Mouse (Mus musculus) embryonic fibroblast, embryonic 13.5 days (primary cell): ENCODE measurements around the gene Zfp992. TPM values are rescaled to one million over a fixed set of nuclear protein-coding genes. Genes with fewer than 3 reads are reported as not detected.
"Not testable (repeated sequence)": the region's sequence is repeated elsewhere in the genome, so short reads cannot be mapped to it uniquely, and the experiment has no call there.

Source experiments
- H3K27ac ChIP-seq: 2 replicates; pipeline ENCODE4 v1.5.1; 2012; ENCODE audit warnings: low read length, control low read depth, inconsistent platforms; ENCODE audit not compliant: insufficient read depth
- H3K4me1 ChIP-seq: 2 replicates; pipeline ENCODE4 v1.6.1; 2011; ENCODE audit warnings: low read length; ENCODE audit not compliant: control insufficient read depth, insufficient read depth
- H3K4me3 ChIP-seq: 2 replicates; pipeline ENCODE4 v1.5.1; 2011; ENCODE audit warnings: mild to moderate bottlenecking, control low read depth, low read length; ENCODE audit not compliant: insufficient read depth
- CTCF ChIP-seq: IDR thresholded peaks from 2 replicates; pipeline ENCODE4 v1.5.1; 2011; ENCODE audit warnings: mild to moderate bottlenecking, control low read depth, low read length, moderate library complexity, borderline replicate concordance; ENCODE audit not compliant: insufficient read depth
- POLR2A ChIP-seq: IDR thresholded peaks from 2 replicates; pipeline ENCODE4 v1.6.1; 2011; ENCODE audit warnings: low read depth, mild to moderate bottlenecking, control low read depth, low read length, moderate library complexity
- polyA plus RNA-seq: library from polyadenylated mRNA; stranded (reverse); fragments of >200 nt; gene quantifications from 2 replicates; pipeline ENCODE4 v1.2.4, GENCODE M21; 2011; ENCODE audit warnings: low read depth; ENCODE audit not compliant: missing spikeins, insufficient read length

Gene Zfp992
- polyA plus RNA-seq, 1 experiment, result 8.5 TPM

DNA sequence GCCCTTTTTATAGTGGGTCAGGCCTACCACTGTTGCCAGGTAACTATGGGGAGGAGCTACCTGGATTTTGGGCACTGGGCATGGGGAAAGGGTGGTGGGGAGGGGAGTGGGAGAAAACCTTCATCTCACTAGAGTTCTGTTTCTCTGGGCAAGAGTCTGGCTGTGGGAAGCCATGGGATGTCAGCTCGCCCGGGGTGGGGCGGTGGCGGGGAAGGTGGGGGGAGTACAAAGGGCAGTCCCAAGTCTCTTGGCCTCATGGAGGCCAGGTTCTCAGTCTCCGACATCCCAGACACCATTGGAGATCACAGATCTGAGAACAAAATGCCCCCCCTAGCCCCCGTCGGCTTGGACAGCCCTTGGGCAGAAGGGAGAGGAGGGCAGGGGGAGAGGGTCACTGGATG lies 6.5 kb downstream of the Zfp992 start:
- Histone ChIP-seq H3K4me3 (no peak overlapping the region), H3K27ac (no peak overlapping the region), H3K4me1 (no peaks in the 10 kb centered on the region)
- TF ChIP-seq CTCF (no peak), POLR2A (no peak)

DNA sequence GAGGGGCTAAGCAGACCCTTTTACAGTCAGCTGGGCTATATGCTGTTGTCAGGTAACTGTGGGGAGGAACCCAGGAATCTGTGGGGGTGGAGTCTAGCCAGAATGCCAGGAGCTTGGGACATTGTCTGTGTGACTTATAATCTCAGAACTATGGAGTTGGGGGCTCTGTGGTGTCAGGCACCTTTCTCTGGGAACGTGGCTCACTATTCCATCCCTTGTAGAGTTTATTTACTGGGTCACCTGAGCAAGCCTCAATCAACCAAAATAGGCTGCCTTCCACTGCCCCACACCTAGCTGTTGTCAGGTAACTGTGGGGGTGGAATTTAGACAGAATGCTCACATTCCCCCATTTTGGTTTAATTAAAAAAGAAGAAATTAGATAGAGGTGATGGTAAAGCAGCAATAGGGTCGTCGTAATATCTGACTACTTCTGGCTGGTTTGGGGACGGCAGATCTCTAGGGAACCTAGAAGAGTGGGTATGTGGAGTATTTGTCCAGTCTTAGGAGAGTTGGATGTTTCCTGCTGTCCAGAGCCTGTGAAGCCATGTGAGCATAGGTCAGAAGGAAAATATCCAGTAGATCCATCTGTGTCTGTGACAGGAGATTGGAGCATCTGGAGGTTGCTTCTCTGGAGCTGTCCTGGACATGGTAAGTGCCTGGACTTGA lies 7.4 kb downstream of the Zfp992 start:
- Histone ChIP-seq H3K4me1 (no peaks in the 10 kb centered on the region), H3K27ac (no peak overlapping the region), H3K4me3 (no peak overlapping the region)
- TF ChIP-seq CTCF (no peak), POLR2A (no peak)

DNA sequence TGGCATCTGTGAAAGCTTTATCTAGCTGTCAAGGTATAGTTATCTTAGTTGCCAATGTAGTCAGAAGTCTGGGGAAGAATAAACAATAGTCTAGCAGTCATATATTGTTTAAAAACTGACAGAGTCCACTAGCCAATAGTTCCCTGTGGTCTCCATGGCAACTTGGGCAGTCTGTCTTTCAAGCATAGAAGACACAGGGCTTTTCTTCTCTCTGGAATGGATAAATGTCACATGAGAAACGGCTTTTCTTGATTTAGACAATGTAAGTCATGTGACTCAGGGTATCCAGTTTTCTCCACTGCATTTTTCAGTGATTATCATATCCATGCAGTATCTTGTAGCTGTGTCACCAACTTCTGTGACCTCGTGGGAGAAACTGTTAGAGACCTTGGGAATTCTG lies 8.3 kb downstream of the Zfp992 start:
- Histone ChIP-seq H3K4me1 (no peaks in the 10 kb centered on the region), H3K4me3 (no peak overlapping the region), H3K27ac (no peak overlapping the region)
- TF ChIP-seq CTCF (no peak), POLR2A (no peak)

DNA sequence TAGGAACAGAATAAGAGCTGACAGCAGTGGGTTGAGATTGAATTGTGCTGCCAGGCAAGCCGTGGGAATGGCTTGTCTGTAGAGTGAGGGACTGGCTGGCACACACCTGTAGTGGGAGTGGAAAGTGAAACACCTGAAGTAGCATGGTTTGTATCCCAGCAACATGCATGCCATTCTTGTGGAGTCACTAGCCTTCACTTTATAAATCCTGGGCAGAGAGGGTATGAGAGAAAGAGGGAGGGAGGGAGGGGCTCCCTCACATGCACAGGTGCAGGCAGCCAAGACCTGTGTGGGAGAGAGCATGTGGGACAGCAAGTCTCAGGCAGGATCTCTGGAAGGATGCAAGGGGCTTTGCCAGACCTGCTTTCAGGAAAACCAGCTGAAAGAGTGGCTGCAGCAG lies 8.9 kb downstream of the Zfp992 start:
- Histone ChIP-seq H3K4me3 (no peak overlapping the region), H3K4me1 (no peaks in the 10 kb centered on the region), H3K27ac (no peak overlapping the region)
- TF ChIP-seq CTCF (no peak), POLR2A (no peak)

DNA sequence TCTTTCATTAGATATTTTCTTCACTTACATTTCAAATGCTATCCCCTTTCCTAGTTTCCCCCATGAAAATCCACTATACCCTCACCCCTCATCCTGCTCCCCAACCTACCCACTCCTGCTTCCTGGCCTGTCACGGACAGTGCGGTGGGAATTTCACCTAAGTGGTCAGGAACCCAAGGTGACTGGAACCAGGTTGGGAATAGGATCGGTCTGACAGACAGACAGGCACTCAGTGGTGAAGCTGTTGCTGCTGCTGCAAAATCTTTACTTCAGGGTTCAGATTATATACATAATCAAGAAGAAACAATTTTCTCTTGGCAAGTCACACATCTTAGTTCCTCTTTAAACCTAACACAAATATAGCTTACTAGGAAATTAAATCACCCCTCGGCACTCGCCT lies 11.0 kb downstream of the Zfp992 start:
- not testable (repeated sequence) for H3K4me1 ChIP-seq, H3K4me3 ChIP-seq, H3K27ac ChIP-seq

DNA sequence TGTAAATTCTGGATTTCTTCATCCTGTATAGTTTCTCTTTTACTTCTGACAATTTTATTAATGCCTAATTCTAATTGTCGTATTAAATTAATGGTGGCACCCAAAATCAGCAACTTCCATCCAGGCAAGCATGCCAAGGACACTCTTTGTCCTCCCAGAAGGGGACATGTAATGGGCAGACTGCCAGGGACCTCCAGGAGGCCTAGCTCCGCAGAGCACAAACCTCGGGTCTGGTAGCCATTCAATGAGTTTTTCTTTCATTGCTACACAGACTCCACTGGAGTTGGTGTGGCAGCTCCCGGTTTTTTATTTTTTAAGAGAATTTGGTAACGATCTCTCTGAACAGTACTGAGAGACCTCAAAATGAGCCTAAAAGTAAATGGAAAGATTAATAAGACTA lies 11.9 kb downstream of the Zfp992 start:
- not testable (repeated sequence) for H3K27ac ChIP-seq, H3K4me1 ChIP-seq, H3K4me3 ChIP-seq

DNA sequence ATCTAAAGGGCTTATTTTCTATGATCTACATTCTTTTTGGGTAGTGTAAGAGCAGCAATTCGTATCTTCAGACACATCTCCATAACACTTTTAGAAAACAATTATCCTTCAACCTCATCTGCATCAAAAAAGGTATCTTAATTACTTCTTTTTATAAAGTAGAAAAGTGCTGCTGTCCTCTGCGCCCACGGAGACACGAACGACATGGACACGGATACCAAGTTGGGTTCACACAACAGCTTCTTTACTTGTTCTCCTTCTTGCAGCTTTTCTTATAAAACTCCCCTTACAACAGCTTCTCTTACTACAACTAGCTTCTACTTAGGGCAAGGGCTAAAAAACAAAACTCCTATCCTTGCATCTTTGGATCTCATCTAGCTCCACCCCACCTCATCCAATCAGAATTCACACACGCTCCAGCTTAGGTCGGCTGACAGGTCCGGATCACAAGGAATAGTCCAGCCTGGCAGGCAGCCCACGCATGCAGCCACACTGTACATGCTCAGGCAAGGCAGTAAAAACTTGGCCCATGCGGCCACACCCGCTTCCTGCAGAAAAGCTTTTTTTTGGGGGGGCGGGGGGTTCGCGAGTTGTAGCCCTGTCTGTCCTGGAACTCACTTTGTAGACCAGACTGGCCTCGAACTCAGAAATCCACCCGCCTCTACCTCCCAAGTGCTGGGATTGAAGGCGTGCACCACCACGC lies 15.0 kb downstream of the Zfp992 start:
- not testable (repeated sequence) for H3K4me1 ChIP-seq, H3K4me3 ChIP-seq, H3K27ac ChIP-seq

DNA sequence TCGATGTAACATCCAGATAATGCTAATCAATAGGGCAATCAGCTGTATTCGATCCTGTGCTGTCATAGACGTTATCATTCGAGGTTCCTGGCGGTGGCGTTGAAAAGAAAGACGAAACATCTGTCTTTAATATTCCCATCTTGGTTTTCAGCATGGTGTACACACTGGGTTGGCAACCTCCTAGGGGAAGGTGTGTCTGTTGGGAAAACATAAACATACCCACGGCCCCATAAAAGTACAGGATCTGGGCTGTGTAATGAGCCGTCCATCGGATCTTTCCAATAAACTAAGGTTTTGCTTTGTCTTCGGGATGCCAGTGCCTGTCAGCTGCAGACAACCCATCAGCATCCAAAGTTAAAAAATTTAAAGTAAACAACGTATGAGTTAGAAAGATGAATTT lies 21.2 kb downstream of the Zfp992 start:
- H3K27ac ChIP-seq, H3K4me3 ChIP-seq, H3K4me1 ChIP-seq: not testable (repeated sequence)

DNA sequence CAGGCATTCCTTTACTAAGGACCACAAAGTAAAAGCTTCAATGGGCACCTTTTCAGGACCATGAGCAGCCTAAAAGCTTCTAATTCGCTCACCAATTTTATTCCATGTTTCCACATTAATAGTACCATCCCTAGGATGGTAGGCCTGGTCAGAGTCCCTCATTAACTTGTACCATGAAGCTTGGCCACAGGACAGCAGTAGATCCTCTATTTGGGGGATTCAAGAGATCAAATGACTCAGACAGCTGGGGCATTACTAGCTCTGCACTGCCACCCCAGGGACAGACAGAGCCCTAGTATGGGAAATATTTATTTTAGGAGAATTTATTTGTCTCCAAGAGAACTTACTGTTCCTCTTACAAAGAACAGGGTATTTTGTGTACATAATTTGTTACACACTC lies 25.4 kb downstream of the Zfp992 start:
- not testable (repeated sequence) for H3K4me3 ChIP-seq, H3K4me1 ChIP-seq, H3K27ac ChIP-seq

DNA sequence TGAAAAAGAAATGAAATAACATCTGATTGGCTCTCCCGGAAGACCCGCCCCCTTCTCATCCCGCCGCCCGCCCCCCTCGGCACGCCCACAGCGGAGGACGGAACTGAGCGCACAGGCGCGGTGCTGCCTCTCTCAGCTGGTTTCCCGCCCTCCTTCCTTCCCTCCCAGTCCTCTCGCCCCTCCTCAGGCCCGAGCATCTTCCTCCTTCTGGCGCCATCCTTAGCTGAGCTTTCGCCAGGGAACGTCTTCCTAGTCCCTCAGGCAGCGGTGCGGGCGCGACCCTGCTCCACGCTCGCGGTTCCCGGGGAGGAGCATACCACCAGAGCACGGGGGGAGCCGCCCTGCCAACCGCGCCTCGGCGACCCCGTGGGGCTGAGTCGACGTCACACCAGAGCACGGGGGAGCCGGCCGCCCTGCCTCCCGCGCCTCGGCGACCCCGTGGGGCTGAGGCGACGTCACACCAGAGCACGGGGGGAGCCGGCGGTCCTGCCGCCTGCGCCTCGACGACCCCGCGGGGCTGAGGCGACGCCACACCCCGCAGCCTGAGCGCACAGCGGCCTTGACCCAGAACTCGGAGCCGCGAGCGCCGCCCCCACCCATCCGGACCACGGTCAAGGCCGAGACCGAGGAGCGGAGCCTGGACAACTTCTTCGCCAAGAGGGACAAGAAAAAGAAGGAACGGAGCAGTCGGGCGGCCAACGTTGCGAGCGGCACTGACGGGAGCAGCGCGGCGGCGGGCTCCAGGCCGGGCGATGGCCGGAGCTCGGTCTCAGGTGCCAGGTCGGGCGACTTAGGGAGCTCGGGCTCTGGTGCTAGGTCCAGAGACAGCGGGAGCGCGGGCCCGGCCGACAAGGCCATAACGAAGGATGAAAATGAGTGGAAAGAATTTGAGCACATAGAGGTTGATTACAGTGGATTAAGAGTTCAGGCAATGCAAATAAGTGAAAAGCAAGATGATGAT lies 26.2 kb downstream of the Zfp992 start:
- not testable (repeated sequence) for H3K4me3 ChIP-seq, H3K27ac ChIP-seq, H3K4me1 ChIP-seq

DNA sequence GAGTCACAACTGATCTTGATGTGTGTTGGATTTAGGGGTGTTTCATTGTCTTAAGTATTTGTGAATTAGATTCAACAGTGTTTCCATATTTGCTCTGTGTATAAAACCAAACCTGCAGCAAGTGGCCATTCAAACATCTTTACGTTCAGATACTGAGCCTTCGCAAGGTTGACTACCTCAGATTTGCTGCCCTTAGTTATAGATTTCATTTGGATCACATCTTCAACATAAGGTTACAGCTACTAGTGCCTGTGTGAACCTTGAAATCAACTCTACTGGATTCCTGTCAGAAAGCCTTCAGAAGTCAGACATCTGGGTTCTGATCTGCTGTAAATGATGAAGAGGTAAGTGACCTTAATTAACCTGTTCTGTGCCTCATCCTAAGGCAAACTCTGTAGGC lies 27.4 kb downstream of the Zfp992 start:
- H3K4me1 ChIP-seq, H3K4me3 ChIP-seq, H3K27ac ChIP-seq: not testable (repeated sequence)

DNA sequence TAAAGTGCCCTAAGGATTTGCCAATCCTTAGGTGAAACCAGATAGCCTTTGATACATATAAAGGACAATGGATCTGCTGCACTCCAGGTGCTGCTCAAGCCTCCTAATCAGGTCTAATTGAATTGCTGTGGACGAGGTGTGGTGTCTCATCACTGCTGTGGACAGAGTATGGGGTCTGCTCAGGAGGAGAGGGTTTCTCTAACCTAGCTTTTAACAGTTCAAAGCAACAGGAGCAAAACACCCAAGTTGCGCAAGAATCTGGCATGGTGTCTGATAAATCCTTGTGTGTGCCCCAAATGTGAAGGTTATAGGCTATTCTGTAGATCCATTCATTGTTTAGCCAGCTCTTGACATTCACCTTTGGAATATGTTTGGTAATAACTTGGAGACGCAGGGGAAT lies 28.1 kb downstream of the Zfp992 start:
- H3K4me3 ChIP-seq, H3K27ac ChIP-seq, H3K4me1 ChIP-seq: not testable (repeated sequence)

DNA sequence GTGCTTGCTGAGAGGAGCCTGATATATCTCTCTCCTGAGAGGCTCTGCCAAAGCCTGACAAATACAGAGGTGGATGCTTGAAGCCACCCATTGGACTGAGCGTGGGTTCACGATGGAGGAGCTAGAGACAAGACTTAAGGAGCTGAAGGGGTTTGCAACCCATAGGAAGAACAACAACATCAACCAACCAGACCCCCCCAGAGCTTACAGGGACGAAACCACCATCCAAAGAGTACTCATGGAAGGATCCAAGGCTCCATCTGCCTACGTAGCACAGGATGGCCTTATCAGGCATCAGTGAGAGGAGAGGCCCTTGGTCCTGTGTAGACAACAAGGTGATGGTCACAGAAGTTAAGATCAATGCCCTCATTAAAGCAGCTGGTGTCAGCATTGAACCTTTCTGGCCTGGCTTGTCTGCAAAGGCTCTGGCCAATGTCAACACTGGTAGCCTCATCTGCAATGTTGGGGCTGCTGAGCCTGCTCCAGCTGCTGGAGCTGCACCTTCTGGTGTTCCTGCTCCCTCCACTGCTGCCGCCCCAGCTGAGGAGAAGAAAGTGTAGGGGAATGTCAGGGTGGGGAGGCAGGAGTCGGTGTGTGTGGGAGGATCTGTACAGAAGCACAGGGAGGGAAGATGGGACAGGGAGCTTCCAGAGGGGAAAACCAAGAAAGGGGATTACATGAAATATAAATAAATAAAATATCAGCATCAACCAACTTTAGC lies 31.7 kb downstream of the Zfp992 start:
- H3K4me1 ChIP-seq, H3K4me3 ChIP-seq: not testable (repeated sequence)

DNA sequence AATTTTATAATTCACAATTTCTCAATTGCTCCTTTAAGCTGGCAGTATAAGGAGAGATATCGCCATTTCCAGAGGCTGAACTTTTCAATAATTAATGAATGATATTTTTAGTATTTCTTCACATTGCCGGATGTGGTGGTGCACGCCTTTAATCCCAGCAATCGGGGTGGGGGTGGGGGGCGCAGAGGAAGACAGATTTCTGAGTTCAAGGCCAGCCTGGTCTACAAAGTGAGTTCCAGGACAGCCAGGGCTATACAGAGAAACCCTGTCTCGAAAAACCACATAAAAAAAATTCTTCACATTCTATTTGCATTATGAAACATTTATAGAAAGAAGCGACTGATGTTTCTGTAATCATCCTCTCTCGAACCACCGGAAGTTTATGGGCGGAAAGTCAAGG lies 33.7 kb downstream of the Zfp992 start:
- H3K4me1 ChIP-seq, H3K27ac ChIP-seq, H3K4me3 ChIP-seq: not testable (repeated sequence)

More for the DNA sequence above, 31.7 kb downstream of the Zfp992 start:
- H3K27ac ChIP-seq, result not testable (repeated sequence)
